Mouse (Mus musculus) natural killer cell, adult 2 months (primary cell): ENCODE measurements around the gene Tnfrsf1a.

Experiments
- DNase-seq, 2 experiments: peaks; one replicate each; pipeline ENCODE4 v3.0.0; 2022; ENCODE audit warnings: low spot score in 2 of 2

The Tnfrsf1a gene

GRCm38 (mm10) chr6:125354352-125355151 lies 5.4 kb downstream of the Tnfrsf1a start:
- no peak for DNase-seq

- DNase-seq = no peak
Observed at GRCm38 (mm10) chr6:125355197-125355741, 6.1 kb downstream of the Tnfrsf1a start.

- no peak for DNase-seq
Observed at GRCm38 (mm10) chr6:125356264-125356663, 7.1 kb downstream of the Tnfrsf1a start.

GRCm38 (mm10) chr6:125357334-125357733 lies 8.2 kb downstream of the Tnfrsf1a start:
- no peak for DNase-seq

- no peak for DNase-seq
Observed at GRCm38 (mm10) chr6:125359999-125360398, 10.8 kb downstream of the Tnfrsf1a start.

- DNase-seq = peak in 1 of 2 experiments; percentile 45
Observed at GRCm38 (mm10) chr6:125360846-125361245, 11.7 kb downstream of the Tnfrsf1a start.

GRCm38 (mm10) chr6:125361467-125362291 lies 12.5 kb downstream of the Tnfrsf1a start:
- no peak for DNase-seq

- DNase-seq = no peak
Observed at GRCm38 (mm10) chr6:125363021-125363420, 13.9 kb downstream of the Tnfrsf1a start.

- DNase-seq = no peak
Observed at GRCm38 (mm10) chr6:125363451-125364242, 14.5 kb downstream of the Tnfrsf1a start.

GRCm38 (mm10) chr6:125364448-125364847 lies 15.3 kb downstream of the Tnfrsf1a start:
- DNase-seq = no peak

- no peak for DNase-seq
Observed at GRCm38 (mm10) chr6:125365522-125365921, 16.4 kb downstream of the Tnfrsf1a start.

GRCm38 (mm10) chr6:125366133-125366532 lies 17.0 kb downstream of the Tnfrsf1a start:
- no peak for DNase-seq

GRCm38 (mm10) chr6:125367758-125368371 lies 18.7 kb downstream of the Tnfrsf1a start:
- DNase-seq = peak in 1 of 2 experiments; percentile 28

- DNase-seq = no peak
Observed at GRCm38 (mm10) chr6:125377042-125377441, 27.9 kb downstream of the Tnfrsf1a start.

- peak in 1 of 2 experiments; percentile 29 for DNase-seq
Observed at GRCm38 (mm10) chr6:125377582-125378451, 28.7 kb downstream of the Tnfrsf1a start.

GRCm38 (mm10) chr6:125378621-125379020 lies 29.5 kb downstream of the Tnfrsf1a start:
- no peak for DNase-seq

- DNase-seq = no peak
Observed at GRCm38 (mm10) chr6:125379781-125380180, 30.6 kb downstream of the Tnfrsf1a start.

- DNase-seq = no peak
Observed at GRCm38 (mm10) chr6:125380372-125381360, 31.5 kb downstream of the Tnfrsf1a start, which contains the start of gene Plekhg6. Gene Plekhg6 (minus strand): TSS chr6:125380793.

GRCm38 (mm10) chr6:125382024-125382423 lies 32.9 kb downstream of the Tnfrsf1a start:
- DNase-seq = no peak
